Mouse (Mus musculus): ENCODE measurements around the gene Set.

The Set gene

DNA sequence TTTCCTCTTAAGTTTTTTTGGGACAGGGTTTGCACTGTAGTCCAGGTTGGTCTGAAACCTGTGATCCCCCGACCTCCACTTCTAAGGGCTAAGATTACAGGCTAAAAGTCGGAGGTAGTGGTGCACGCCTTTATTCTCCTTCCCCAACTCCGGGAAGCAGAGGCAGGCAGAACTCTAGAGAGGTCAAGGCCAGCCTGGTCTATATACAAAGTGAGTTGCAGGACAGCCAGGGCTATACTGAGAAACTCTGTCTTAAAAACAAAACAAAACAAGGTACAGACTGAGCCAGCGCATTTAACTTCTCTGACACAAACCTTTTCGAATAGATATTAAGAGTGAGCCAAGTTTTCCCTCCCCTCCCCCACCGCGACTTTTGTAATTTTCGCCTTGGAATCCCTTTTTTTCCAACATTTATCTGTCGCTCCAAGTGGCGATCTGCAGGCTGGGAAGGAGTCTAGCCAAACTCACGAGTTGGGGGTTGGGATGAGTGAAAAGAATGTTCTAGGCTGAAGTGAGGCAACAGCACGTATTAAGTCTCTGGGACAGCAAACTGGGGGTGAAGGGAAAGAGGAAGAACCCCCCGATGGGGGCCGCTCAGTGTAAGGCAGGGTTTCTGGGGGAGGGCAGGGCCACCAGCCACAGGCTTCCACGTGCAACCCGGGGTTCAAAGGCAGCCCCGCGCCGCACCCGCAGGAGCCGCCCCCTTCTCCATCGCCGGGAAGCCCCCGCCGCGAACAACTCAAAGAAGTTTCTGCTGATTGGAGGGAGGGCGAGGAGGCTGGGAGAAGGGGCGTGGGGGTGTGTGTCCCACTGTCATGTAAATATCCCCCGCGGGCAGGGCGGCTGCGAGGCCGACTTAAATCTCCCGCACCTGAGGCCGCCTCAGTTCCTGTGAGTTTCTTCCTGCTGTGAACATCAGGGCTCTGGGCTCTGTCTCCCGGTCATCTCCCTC is 4.3 kb downstream of the Set start:
- peak; percentile 13 to 56 for DNase-seq

DNA sequence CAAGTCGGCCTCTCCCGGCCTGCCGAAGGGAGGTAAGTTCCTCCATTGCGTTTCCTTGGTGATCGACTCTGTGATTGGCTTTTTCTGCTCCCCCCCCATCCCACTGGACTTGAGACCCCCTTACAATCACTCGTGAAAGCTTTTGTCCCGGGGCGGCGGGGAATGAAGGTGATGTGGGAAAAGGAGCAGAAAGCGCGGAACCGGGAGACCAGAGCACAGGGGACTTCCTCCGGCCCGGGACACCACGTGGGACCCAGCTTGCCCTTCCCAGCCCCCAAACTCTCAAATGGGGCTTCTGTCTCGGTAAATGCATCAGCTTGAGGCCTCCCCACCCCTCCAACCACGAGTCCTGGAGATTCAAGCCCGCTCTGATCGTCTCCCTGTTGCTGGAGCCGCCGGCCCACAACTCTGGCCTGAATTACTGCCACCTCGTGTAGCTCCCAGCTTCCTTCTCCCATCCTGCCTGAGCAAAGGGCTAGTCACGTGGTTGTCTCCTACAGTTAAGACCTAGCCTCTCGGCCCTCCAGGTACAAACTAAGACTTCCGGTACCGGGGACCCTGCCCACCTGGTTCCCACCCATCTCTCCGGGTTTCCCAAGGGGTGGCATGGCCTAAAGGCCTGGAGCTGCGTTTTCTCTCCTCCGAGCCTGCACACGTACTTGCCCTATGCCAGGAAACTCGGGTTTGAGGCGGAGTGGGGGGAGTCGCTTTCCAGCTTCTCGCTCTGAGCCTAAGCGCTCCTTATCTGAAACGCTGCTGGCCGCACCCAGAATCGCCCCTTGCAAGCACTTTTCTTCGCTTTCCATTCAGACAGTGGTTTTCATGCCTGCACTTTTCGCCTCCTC is 5.3 kb downstream of the Set start:
- DNase-seq = peak; percentile 75 to 85

GRCm38 (mm10) chr2:30063235-30063634 is 6.1 kb downstream of the Set start:
- DNase-seq = no peak

DNA sequence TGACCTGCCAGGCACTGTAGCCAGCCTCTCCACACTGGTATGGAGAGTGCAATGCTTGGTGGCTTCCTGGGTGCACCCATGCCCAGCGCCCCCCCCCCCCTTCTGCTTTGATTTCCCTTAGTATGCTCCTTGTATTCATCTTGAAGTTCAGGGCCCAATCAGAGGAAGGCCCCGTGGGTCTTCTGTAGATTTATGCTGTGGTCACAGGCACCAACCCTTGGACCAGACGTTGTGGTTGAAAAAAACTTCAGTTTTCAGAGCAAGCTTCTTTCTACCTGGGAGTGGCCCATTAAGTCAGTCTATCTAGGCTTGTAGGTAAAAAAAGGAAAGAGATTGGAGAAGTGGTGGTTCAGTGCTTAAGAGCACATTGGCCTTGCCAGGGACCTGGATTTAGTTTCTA is 6.6 kb downstream of the Set start:
- no peak for DNase-seq

- no peak for DNase-seq
Observed at GRCm38 (mm10) chr2:30064298-30064697, 7.1 kb downstream of the Set start.

DNA sequence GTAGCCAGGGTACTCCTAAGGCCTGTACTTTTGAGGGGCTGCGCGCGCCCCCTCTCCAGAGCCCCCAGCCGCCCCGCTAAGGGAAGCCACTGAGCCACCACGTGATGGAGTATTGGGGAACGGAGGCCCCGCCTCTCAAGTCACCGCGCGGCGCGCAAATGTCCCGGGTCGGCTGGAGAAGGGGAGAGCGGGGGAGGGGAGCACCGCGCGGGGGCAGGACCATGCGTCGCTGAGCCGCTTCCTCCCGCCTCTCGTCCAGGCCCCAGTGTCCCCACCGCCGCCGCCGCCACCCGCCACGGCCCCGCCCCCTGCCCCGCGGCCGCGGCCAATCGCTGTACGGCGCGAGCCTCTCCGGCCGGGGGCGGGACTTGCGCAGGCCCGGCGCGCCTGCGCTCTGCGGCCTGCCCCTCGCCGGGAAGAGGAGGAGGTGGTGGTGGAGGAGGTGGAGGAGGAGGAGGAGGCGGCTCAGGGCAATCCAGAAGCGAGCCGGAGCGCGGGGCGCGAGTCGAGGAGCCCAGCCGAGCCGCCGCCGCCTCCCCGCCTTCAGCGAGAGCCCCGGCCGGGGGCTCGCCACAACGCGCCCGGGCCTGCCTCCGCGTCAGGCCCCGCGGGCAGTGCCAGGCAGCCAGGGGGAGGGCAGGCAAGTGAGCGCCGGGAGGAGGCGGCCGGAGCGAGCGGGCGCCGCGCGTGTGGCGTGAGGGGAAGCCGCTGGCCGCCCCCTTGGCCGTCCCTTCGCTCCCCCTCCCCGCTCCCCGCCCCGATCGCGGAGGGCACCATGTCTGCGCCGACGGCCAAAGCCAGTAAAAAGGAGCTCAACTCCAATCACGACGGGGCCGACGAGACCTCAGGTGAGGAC is 9.1 kb downstream of the Set start:
- peak; percentile 97 to 99 for DNase-seq

GRCm38 (mm10) chr2:30067031-30067888 is 10.1 kb downstream of the Set start:
- DNase-seq = peak; percentile 17 to 57

DNA sequence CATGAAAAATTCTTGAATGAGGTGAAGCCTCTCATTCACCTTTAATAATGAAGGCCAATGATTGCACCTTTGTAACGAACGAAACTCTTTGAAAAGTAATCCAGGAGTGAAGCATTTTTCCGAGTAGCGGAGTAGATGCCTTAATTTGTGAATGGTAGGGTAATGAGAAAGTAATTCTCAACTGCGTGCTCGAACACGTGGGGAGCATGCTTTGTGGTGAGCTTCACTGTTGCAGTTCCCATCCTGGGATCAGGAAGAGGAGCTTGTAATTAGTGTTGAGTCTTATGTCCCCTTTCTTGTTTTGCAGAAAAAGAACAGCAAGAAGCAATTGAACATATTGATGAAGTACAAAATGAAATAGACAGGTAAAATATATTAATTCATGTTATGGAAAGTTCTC is 10.8 kb downstream of the Set start:
- DNase-seq = no peak

DNA sequence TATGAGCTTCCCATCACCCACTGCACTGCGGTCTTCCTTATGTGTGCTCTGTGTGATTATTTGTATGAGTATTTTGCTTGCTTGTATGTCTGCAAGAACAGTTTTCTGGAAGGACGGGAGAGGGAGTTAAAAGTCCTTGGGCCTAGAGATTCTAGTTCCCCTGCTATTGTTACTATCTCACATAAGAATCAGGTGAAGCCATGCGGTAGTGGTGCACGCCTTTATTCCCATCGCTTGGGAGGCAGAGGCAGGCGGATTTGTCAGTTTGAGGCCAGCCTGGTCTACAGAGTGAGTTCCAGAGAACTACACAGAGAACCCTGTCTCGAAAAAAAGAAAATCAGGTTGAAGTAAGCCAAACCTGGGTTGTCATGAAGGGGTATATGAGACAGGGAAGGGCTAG is 15.7 kb downstream of the Set start:
- no peak for DNase-seq

DNA sequence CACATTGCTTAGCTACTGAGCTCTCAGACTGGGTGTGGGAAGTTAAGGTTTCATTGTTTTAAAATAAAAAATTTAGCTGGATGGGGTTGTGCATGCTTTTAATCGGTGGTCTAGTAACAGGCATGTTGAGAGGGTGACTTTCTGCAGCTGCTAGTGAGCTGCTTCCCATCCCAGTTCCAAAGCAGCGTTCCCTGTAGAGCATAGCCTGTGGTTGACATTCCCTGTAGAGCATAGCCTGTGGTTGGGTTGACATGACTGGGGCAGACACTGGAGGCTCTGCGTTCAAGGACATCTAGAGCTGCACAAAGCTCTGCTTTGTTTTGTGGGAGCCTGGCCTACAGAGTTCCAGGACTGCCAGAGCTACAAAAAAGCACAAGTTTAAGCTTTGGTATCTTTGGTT is 16.1 kb downstream of the Set start:
- no peak for DNase-seq

DNA sequence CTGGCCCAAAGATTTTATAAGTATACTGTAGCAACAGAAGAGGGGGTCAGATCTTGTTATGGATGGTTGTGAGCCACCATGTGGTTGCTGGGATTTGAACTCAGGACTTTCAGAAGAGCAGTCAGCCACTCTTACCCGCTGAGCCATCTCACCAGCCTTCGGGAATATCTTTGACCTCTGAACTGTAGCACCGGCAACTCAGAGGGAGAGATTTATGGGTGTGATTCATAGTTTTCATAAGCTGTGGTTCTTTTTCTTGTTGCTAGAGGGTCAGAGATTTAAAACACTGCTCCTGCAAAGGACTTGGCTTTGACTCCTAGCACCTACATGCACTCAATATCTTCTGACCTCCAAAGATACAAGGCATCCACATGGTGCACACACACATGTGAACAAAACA is 18.4 kb downstream of the Set start:
- DNase-seq = no peak

DNA sequence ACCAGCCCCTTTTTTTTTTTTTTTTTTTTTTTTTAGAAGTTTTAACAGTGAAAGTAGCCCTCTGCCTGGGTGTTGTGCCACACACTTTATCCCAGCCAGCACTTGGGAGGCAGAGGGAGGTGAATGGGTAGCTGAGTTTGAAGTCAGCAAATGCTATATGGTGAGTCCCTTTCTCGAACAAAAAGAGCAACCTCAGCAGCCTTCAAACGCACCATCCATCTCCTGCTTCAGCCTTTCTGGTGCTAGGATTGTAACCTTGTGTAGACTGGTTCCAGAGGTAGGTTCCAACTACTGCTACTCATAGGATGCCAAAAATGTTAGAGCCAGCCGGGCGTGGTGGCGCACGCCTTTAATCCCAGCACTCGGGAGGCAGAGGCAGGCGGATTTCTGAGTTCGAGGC is 19.3 kb downstream of the Set start:
- DNase-seq = no peak

- DNase-seq = no peak
Observed at GRCm38 (mm10) chr2:30076959-30077358, 19.8 kb downstream of the Set start.

GRCm38 (mm10) chr2:30077502-30078348 is 20.5 kb downstream of the Set start, which contains the start of gene Pkn3:
TSS of gene Pkn3 (plus strand) at chr2:30077684.
- peak; percentile 88 to 92 for DNase-seq

DNA sequence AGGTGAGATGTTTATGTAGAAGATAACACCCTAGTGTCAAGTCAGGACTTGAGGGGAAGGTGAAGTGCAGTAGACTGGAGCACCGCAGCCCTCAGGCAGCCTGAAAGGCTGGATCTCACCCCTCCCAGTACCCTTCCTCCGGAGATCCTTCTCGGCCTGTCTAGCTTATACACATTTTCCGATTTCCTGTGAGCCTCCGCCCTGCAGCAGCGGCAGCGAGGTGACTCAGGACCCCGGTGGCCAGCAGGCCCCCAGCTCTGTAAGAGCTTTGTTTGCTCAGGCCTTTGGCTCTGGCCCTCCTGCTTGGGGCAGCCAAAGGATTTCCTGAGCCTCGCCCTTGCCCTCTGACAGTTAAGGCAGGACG is 21.2 kb downstream of the Set start:
- peak; percentile 51 to 65 for DNase-seq

- DNase-seq = no peak
Observed at GRCm38 (mm10) chr2:30078760-30079159, 21.6 kb downstream of the Set start.

DNA sequence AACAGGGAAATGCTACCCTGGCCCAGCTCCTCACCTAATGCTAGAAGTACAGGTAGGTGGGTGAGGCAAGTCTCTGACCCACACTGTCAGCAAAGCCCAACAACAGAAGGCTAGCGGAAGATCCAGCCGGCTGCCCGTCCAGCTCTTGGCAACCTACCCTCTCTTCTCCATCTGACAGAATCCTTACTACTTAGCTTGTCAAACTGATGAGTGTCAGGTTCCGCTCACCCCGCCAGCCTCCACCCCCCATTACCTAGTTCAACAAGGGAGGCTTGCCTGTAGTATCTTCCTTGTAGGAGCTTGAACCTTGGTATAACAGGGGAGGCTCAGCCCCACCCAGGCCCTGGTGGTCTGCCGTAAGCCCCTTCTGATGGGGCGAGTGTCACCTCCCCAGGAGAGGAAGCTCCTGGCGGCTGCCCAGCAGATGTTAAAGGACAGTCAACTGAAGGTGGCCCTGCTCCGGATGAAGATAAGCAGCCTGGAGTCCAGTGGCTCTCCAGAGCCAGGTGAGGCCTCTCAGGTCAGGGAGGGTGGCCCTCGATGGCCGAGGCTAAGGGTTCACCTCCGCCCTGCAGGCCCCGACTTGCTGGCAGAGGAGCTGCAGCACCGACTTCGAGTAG is 23.1 kb downstream of the Set start:
- DNase-seq = no peak

DNA sequence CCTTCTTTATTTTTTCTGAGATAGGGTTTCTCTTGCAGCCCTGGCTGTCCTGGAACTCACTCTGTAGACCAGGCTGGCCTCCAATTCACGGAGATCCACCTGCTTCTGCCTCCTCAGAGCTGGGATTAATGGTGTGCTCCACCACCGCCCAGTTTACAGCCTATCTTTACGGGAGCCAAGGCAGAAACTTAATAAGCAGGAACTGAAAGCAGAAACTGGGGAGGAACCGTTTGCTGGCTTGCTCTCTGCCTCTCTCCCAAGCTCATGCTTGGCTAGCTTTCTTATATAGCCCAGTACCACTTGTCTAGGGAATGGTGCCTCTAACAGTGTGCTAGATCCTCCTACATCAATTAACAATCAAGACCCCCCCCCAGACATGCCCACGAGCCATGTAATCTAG is 26.9 kb downstream of the Set start:
- no peak for DNase-seq

- DNase-seq = no peak
Observed at GRCm38 (mm10) chr2:30084632-30085031, 27.5 kb downstream of the Set start.

DNA sequence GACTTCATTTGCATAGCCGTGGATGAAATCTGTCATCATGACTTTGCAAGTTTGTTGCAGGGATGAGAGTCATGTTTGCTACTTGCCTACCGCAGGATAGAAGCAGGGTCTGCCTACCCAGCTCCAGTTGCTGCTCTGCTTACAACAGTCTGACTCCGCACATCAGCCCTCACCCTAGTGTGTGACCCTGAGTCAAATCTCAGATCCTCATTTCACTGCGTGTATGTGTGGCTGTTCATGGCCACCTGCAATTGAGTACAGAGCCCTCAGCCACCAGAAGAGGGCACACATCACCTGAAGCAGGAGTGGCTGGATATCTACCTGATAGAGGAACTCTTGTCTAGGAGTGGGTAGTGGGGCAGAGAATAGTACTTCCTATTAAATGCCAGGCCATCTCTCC is 30.1 kb downstream of the Set start:
- DNase-seq = no peak

Measured in kidney, postnatal 36 days (tissue).